Mouse (Mus musculus): ENCODE measurements at regions not wholly inside any gene's neighbourhood (a gene's known extent, or its start where the extent isn't known, plus 50 kb on each side); places are given as distances from the start of the nearest gene placed in this dataset.

DNA sequence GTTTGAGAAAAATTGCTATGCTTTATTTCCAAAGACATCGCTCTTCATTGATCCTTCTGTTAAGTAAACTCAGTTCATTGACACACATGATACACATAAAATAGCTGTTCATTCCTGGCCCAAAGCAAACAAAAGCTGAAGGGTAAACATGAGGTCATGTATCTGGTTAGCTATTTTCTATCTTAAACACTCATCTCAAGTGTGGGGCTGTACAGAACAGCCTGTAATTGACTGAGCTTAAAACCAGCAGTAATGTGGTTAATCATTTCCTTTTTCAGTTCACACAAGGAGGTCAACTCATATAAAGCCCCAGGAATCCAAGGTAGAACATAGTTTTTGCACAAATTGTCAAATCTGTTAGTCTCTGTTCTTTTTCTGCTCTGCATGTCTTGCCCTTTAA is 94.5 kb downstream of the Cldn17 start:
- DNase-seq (ENCODE audit: low read depth): no peak

DNA sequence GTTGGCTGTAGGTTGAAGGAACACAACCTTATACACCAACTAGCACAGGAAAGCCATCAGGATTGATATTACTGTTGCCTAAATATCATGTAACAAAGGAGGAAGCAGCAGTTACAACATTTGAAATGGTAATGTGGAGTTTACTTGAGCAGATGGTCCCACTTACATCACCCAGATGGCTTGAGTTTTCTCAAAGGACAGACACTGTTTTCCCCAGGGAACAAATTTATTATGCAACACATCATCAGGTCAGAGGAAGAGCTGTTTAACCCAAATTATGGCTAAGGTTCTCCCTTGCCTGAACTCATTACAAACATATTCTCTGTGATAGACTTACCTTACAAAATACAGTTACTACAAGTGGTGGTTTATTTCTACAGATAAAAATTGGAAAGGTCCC is 98.6 kb downstream of the Cldn17 start:
- no peak for DNase-seq (ENCODE audit: low read depth)

DNA sequence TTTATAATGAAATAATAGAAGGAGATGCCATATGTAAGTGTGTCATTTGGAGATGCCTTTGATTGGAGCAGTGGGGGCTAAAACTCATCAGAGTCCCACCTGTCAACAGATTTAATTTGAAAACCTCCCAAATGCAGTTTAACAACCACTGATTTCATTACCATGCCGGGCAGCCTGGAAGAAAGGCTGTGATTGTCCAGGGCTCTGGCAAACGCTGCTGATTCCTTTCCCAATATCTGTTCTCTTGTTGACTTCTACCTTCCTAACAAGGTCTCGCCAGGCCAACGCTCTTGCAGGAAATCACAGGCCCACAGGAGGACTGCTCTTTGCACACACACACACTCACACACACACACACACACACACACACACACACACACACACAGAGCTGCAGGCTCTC is 102.4 kb downstream of the Cldn17 start:
- DNase-seq (ENCODE audit: low read depth): no peak

DNA sequence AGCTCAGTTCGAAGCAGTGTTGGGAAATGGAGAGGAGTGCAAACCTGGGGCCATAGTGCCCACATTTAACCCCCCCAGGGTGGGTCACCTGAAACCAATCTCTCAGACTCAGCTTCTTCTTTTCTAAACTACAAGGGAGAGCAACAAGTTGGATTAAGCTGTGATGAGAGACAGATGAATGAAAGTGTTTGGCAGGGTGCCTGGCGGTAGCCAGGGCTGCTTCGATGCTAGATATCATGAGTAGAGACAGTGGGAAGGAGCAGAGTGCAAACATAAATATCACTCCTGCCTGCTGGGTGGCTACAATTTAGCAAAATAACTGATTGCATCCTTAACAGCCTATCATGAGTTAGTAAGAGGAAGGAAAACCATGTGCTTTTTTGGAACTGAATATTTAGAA is 106.9 kb downstream of the Cldn17 start:
- no peak for DNase-seq (ENCODE audit: low read depth)

DNA sequence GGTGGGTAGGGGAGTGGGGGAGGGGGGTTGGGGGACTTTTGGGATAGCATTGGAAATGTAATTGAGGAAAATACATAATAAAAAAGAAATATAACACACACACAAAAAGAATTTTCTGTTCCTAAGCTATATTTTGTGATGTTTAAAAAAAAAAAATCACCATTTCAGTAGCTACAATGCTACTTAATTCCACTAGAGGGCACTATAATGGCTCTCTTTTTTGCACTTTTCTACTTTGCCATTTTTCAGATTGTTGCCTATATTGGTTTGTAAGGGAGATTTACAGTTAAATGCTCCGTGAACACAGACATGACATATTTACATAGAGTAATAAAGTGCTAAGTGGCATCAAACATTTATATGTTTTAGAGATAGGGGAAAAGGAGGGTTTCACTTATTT is 102.7 kb upstream of the Grik1 start:
- DNase-seq (ENCODE audit: low read depth): no peak

DNA sequence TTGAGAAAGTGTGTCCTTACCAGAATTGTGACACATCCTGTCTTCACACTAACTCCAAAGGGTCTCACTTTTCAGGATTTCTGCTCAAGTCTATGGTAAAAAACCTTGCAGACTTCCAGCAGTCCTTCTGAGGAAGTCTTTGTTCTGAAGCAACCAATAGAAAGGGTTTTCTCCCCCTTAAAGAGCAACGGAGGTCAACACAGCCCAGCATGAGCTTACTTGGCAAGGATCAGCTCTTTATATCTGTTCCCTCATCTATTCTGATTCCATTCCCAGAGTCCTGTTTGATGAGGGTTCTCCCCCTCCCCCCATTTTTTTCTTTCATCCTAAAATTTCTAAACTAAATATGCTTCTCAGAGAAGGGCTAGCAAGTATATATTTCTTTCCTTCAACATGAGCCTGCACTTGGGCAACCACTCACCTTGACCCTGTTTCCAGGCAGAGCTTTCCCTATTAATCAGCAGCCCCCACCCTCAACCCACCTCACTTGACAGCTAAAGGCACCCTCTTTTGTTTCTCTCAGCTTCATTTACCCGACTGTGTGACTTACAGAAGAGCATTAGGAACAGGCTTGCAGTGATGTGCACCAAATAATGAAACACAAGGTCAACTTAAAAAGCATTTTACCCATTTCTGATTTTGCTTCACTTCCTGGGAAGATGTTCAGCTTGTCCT is 91.7 kb upstream of the Grik1 start:
- no peak for DNase-seq (ENCODE audit: low read depth)

DNA sequence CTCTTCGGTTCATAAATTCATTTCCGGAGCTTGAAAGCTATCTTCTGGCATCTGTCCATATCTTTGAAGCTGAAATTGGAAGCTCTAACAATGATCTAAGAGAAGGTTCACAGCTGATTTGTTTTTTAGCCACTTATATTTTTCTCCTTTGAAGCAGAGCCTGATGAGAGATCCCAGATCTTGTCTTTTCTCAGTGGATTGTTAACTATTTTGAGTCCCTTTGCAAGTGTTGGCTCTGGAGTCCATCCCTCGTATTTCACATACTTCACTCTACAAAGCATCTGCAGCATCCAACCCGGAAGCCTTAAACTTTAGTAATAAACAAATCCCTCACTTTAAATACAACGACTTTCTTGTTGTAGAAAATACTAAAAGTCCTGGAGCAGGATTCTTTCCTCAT is 85.6 kb upstream of the Grik1 start:
- DNase-seq (ENCODE audit: low read depth): no peak

DNA sequence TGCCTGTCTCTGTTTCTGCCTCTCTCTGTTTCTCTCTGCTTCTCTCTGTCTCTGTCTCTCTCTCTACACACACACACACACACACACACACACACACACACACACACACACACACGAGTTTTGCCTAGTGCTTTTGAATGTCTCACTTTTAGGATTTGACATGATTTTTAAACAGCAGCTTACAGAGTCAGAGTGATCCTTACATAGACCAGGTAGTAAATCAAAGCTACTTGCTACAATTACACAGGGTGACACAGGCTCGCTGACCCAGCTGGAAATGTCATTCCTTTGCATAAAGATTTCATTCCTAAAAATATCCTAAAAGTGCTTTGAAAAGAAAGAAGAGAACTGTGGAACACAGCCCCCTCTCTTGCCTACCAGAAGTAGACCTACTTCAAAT is 84.5 kb upstream of the Grik1 start:
- no peak for DNase-seq (ENCODE audit: low read depth)

DNA sequence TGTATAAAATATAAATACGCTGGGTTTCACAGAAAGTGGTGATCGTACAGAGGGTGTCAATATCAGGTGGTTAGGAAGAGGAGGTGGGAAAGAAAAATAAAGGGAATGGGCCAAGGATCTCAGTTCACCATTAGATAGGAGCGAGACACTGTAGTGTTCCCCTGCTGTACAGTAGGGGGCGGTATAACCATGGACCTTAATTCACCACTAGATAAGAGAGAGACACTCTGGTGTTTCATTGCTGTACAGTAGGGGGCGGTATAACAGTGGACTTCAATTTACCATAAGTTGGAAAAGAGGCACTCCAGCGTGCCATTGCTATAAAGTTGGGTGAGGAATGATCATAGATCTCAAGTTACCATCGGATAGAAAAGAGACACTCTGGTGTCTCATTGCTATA is 82.0 kb upstream of the Grik1 start:
- peak; percentile 18 for DNase-seq (ENCODE audit: low read depth)

DNA sequence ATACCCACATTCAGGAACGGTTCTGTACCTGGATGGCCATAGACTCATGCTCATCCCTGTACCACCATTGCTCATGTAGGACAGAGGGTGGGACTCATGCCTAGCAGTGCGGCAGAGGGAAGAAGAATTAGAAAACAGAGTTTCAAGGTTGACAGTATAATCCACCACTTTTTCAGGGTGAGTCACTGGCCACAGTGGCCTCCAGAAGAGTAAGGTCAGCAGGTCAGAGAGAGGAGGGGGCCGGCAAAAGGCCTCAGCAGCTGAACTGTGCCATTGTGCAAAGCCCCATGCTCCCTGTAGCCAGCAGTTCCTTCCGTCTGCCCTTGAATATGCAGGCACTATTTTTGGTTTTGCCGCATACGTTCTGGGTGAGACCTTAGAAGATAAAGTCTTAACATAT is 78.1 kb upstream of the Grik1 start:
- no peak for DNase-seq (ENCODE audit: low read depth)

DNA sequence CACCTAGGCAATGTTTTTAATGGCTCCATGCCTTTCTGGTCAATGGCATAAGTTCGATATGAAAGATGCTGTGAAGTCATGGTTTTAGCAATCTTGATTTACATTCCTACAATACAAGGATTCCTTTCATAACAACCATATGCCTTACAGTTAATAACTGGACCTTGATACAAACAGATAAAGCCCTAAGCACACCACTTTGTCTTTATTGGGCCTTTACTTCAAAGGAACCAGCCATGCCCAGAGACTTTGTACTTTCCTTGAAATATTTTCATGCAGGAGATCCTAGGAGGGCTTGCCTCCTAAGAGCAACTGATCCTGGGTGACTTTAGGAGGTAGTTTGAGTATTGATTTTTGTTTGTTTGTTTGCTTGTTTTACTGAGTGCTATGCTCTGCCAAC is 77.1 kb upstream of the Grik1 start:
- DNase-seq (ENCODE audit: low read depth): no peak

DNA sequence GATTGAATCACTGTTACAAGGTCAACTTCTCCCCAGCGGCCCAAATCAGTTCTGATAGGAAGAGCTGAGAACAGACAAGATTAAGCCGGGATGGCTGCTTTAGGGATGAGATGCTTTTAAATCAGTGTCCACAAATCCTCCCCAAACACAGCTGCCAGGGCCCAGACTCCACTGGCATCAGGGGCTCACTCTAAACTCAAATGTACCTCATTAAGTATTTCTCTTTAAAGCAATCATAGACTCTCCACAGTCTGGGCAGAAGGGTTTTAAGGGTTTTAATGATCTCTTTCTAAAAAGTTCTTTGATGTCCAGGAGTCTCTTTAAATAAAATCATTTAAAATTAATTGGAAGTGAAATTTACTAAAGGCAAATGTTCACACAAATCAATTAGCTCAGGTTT is 70.0 kb upstream of the Grik1 start:
- DNase-seq (ENCODE audit: low read depth): no peak

Data from naive thymus-derived CD4-positive, alpha-beta T cell, adult 2 months (primary cell).